Mouse (Mus musculus): Measurements from ENCODE around the gene Kxd1.

GRCm38 (mm10) chr8:70502540-70502939 is 25.2 kb downstream of the Kxd1 start:
- TF ChIP-seq CTCF (IDR thresholded peaks at IDR 0.05; ENCODE audit: borderline replicate concordance, insufficient read depth, low read depth, low read length): no peak
- no peak for TF ChIP-seq POLR2A (IDR thresholded peaks at IDR 0.05; ENCODE audit: borderline replicate concordance, insufficient read depth, low read length)
